Mouse (Mus musculus) hindbrain, embryonic 15.5 days (tissue): ENCODE data around the gene Zdhhc5. TPM values are rescaled to one million over a fixed set of nuclear protein-coding genes. Genes with fewer than 3 reads are reported as not detected.

Experiments used
- ATAC-seq: fragments of 200-750 bp; cut with Nextera tagmentation; 2 replicates; pipeline ENCODE4 v1.8.0; 2017; ENCODE audit warnings: low read depth, moderate number of reproducible peaks, moderate TSS enrichment; ENCODE audit not compliant: low FRiP score
- H3K27ac ChIP-seq: fragments of 300-500 bp; sonication (generic); replicated peaks from 2 replicates; pipeline ENCODE4 v1.5.1; 2015; ENCODE audit warnings: mild to moderate bottlenecking, inconsistent platforms
- H3K27me3 ChIP-seq: fragments of 300-500 bp; sonication (generic); 2 replicates; pipeline ENCODE4 v1.6.1; 2015; ENCODE audit warnings: control low read depth, inconsistent platforms
- H3K36me3 ChIP-seq: fragments of 300-500 bp; sonication (generic); 2 replicates; pipeline ENCODE4 v1.6.1; 2015; ENCODE audit warnings: control low read depth, inconsistent platforms
- H3K4me1 ChIP-seq: fragments of 300-500 bp; sonication (generic); replicated peaks from 2 replicates; pipeline ENCODE4 v1.6.1; 2015; ENCODE audit warnings: control low read depth, inconsistent platforms
- H3K4me2 ChIP-seq: fragments of 300-500 bp; sonication (generic); 2 replicates; pipeline ENCODE4 v1.6.1; 2015; ENCODE audit warnings: moderate library complexity, mild to moderate bottlenecking, inconsistent platforms
- H3K4me3 ChIP-seq: fragments of 300-500 bp; sonication (generic); 2 replicates; pipeline ENCODE4 v1.5.1; 2015; ENCODE audit warnings: mild to moderate bottlenecking, inconsistent platforms
- H3K9ac ChIP-seq: fragments of 300-500 bp; sonication (generic); 2 replicates; pipeline ENCODE4 v1.6.1; 2015; ENCODE audit warnings: inconsistent platforms
- H3K9me3 ChIP-seq: fragments of 300-500 bp; sonication (generic); 2 replicates; pipeline ENCODE4 v1.6.1; 2016; ENCODE audit warnings: control low read depth, inconsistent platforms
- WGBS: fragments of 180-500 bp; shearing (Covaris S2); methylation state at CpG from one replicate; pipeline ENCODE4 v1.1.7; 2015; 5-methylcytosine and 5-hydroxymethylcytosine counted together
- polyA plus RNA-seq: library from polyadenylated mRNA; unstranded; fragments of >200 nt; fragmentation: Nextera tagmentation; extraction: Ambion mirVana; gene quantifications from 2 replicates; pipeline ENCODE4 v1.2.1, GENCODE M21; 2015

Zdhhc5 gene
- polyA plus RNA-seq, 1 experiment from 2014 or later = 19.0 TPM

- Histone ChIP-seq H3K4me3 (peak overlapping the region; percentile 93), H3K27me3 (no peaks in the 10 kb centered on the region), H3K4me1 (peaks cover 27% of the 10 kb centered on the region), H3K9ac (peak overlapping the region; percentile 58), H3K4me2 (peak overlapping the region; percentile 96), H3K9me3 (no peaks in the 10 kb centered on the region), H3K36me3 (peaks cover 3% of the 10 kb centered on the region), H3K27ac (peak overlapping the region; percentile 94)
- peak; percentile 95 for ATAC-seq
- under 1% methylated on average over 33 of the region's 33 CpGs for WGBS
These were observed 782 bp upstream of the Zdhhc5 start for GRCm38 (mm10) chr2:84715562-84716361.

- no peak; the same call in 1 of the 2 replicates for ATAC-seq
- WGBS = under 1% methylated on average over 26 of the region's 26 CpGs
These were observed 564 bp downstream of the Zdhhc5 start for GRCm38 (mm10) chr2:84714422-84714810.

GRCm38 (mm10) chr2:84711898-84712297 is 3.1 kb downstream of the Zdhhc5 start:
- no peak overlapping the region for H3K9ac ChIP-seq
- H3K4me1 ChIP-seq = peaks cover 52% of the 10 kb centered on the region
- H3K27me3 ChIP-seq = no peaks in the 10 kb centered on the region
- H3K4me2 ChIP-seq = no peak overlapping the region
- WGBS = 91% methylated on average over 2 of the region's 2 CpGs
- H3K27ac ChIP-seq = no peak overlapping the region
- H3K9me3 ChIP-seq = no peaks in the 10 kb centered on the region
- H3K36me3 ChIP-seq = peaks cover 23% of the 10 kb centered on the region
- H3K4me3 ChIP-seq = no peak overlapping the region
- no peak for ATAC-seq

More at GRCm38 (mm10) chr2:84714422-84714810, 564 bp downstream of the Zdhhc5 start:
- Histone ChIP-seq H3K9ac (peak overlapping the region; percentile 97), H3K4me3 (peak overlapping the region; percentile 93), H3K4me1 (peaks cover 31% of the 10 kb centered on the region), H3K9me3 (no peaks in the 10 kb centered on the region), H3K36me3 (peaks cover 10% of the 10 kb centered on the region), H3K27me3 (no peaks in the 10 kb centered on the region), H3K4me2 (peak overlapping the region; percentile 96), H3K27ac (peak overlapping the region; percentile 94)

- no peak for ATAC-seq
- WGBS = 44% methylated on average over 1 of the region's 1 CpGs
- Histone ChIP-seq H3K9ac (no peak overlapping the region), H3K36me3 (peaks cover 31% of the 10 kb centered on the region), H3K4me2 (no peak overlapping the region), H3K27me3 (no peaks in the 10 kb centered on the region), H3K4me1 (peaks cover 32% of the 10 kb centered on the region), H3K9me3 (no peaks in the 10 kb centered on the region), H3K4me3 (no peak overlapping the region), H3K27ac (no peak overlapping the region)
These were observed 7.5 kb downstream of the Zdhhc5 start for GRCm38 (mm10) chr2:84707523-84707922.

- Histone ChIP-seq H3K9me3 (no peaks in the 10 kb centered on the region), H3K4me1 (peaks cover 27% of the 10 kb centered on the region), H3K4me3 (no peak overlapping the region), H3K27me3 (no peaks in the 10 kb centered on the region), H3K27ac (no peak overlapping the region), H3K36me3 (peaks cover 28% of the 10 kb centered on the region), H3K9ac (no peak overlapping the region), H3K4me2 (no peak overlapping the region)
- no peak for ATAC-seq
- 96% methylated on average over 1 of the region's 1 CpGs for WGBS
These were observed 9.7 kb downstream of the Zdhhc5 start for GRCm38 (mm10) chr2:84705295-84705694.

GRCm38 (mm10) chr2:84704329-84704728 is 10.7 kb downstream of the Zdhhc5 start:
- H3K27ac ChIP-seq = no peak overlapping the region
- H3K9ac ChIP-seq = no peak overlapping the region
- ATAC-seq = no peak
- 84% methylated on average over 5 of the region's 5 CpGs for WGBS
- no peak overlapping the region for H3K4me2 ChIP-seq
- no peak overlapping the region for H3K4me3 ChIP-seq
- H3K36me3 ChIP-seq = peaks cover 30% of the 10 kb centered on the region
- no peaks in the 10 kb centered on the region for H3K27me3 ChIP-seq
- no peaks in the 10 kb centered on the region for H3K9me3 ChIP-seq
- H3K4me1 ChIP-seq = peaks cover 22% of the 10 kb centered on the region

GRCm38 (mm10) chr2:84703497-84703896 is 11.5 kb downstream of the Zdhhc5 start:
- H3K9me3 ChIP-seq = no peaks in the 10 kb centered on the region
- no peak overlapping the region for H3K27ac ChIP-seq
- H3K4me3 ChIP-seq = no peak overlapping the region
- H3K9ac ChIP-seq = no peak overlapping the region
- no peak overlapping the region for H3K4me2 ChIP-seq
- 97% methylated on average over 1 of the region's 1 CpGs for WGBS
- ATAC-seq = no peak
- no peaks in the 10 kb centered on the region for H3K27me3 ChIP-seq
- H3K36me3 ChIP-seq = peaks cover 27% of the 10 kb centered on the region
- peaks cover 16% of the 10 kb centered on the region for H3K4me1 ChIP-seq

- ATAC-seq = no peak
- no peak overlapping the region for H3K4me3 ChIP-seq
- no peak overlapping the region for H3K27ac ChIP-seq
- no peaks in the 10 kb centered on the region for H3K9me3 ChIP-seq
- no peak overlapping the region for H3K9ac ChIP-seq
- no peak overlapping the region for H3K4me2 ChIP-seq
- H3K4me1 ChIP-seq = no peaks in the 10 kb centered on the region
- 95% methylated on average over 5 of the region's 5 CpGs for WGBS
- no peaks in the 10 kb centered on the region for H3K27me3 ChIP-seq
- peaks cover 63% of the 10 kb centered on the region for H3K36me3 ChIP-seq
These were observed 19.8 kb downstream of the Zdhhc5 start for GRCm38 (mm10) chr2:84695007-84695695.

- no peak; the same call in 1 of the 2 replicates for ATAC-seq
- Histone ChIP-seq H3K4me3 (no peak overlapping the region), H3K36me3 (peaks cover 89% of the 10 kb centered on the region)
These were observed 24.9 kb downstream of the Zdhhc5 start for GRCm38 (mm10) chr2:84690050-84690449.

GRCm38 (mm10) chr2:84688080-84688844 is 26.7 kb downstream of the Zdhhc5 start:
- H3K9me3 ChIP-seq = no peaks in the 10 kb centered on the region
- no peaks in the 10 kb centered on the region for H3K27me3 ChIP-seq
- ATAC-seq = no peak
- no peaks in the 10 kb centered on the region for H3K4me1 ChIP-seq
- no peak overlapping the region for H3K27ac ChIP-seq
- no peak overlapping the region for H3K4me3 ChIP-seq
- H3K4me2 ChIP-seq = no peak overlapping the region
- no peak overlapping the region for H3K9ac ChIP-seq
- H3K36me3 ChIP-seq = peaks cover 78% of the 10 kb centered on the region
- 79% methylated on average over 2 of the region's 2 CpGs for WGBS

More at GRCm38 (mm10) chr2:84690050-84690449, 24.9 kb downstream of the Zdhhc5 start:
- no peak overlapping the region for H3K4me2 ChIP-seq
- no peak overlapping the region for H3K9ac ChIP-seq
- WGBS = 89% methylated on average over 12 of the region's 12 CpGs
- H3K27ac ChIP-seq = no peak overlapping the region
- no peaks in the 10 kb centered on the region for H3K4me1 ChIP-seq
- H3K9me3 ChIP-seq = no peaks in the 10 kb centered on the region
- no peaks in the 10 kb centered on the region for H3K27me3 ChIP-seq

GRCm38 (mm10) chr2:84682605-84683183 is 32.3 kb downstream of the Zdhhc5 start:
- WGBS = 91% methylated on average over 6 of the region's 6 CpGs
- no peaks in the 10 kb centered on the region for H3K27me3 ChIP-seq
- no peaks in the 10 kb centered on the region for H3K9me3 ChIP-seq
- peaks cover 31% of the 10 kb centered on the region for H3K36me3 ChIP-seq
- no peak for ATAC-seq
- H3K9ac ChIP-seq = no peak overlapping the region
- no peak overlapping the region for H3K4me2 ChIP-seq
- no peak overlapping the region for H3K4me3 ChIP-seq
- peaks cover 13% of the 10 kb centered on the region for H3K4me1 ChIP-seq
- no peak overlapping the region for H3K27ac ChIP-seq
